In genomic region chr6:97901561-97901960, GRCm38 (mm10) we compare ENCODE assay signal across 14 mouse cellular contexts.
DNase-seq lines count a peak whose midpoint lies in the region; ATAC-seq lines count a peak whose summit lies in the region.
"Had no signal": no experiment of that assay in that cellular context is flagged by ENCODE, and none has a peak within 500 bp of the region (broad histone marks: within the 10 kb centered on the region; RNA-seq: fewer than 3 reads in every experiment).

No protein-coding gene starts in this region.

- 67% methylated on average over 5 of the region's 5 CpGs for WGBS in hindbrain, embryonic 14.5 days
- WGBS in hindbrain, embryonic 13.5 days, result 78% methylated on average over 5 of the region's 5 CpGs

- no peaks in the 10 kb centered on the region for H3K9me3 ChIP-seq in hindbrain, embryonic 14.5 days (ENCODE audit: control insufficient read depth, low read length)
- no peaks in the 10 kb centered on the region for H3K9me3 ChIP-seq in hindbrain, embryonic 13.5 days
- H3K9me3 ChIP-seq: limb, embryonic 10.5 days; midbrain, embryonic 12.5 days had no signal

- no peak for ATAC-seq in hindbrain, embryonic 14.5 days (ENCODE audit: low FRiP score)
- ATAC-seq in hindbrain, embryonic 13.5 days (ENCODE audit: low FRiP score), result no peak
- ATAC-seq: forebrain, postnatal 0 days had no signal

- H3K4me3 ChIP-seq in hindbrain, embryonic 14.5 days (replicated peaks; ENCODE audit: low read length), result no peak overlapping the region
- H3K4me3 ChIP-seq in hindbrain, embryonic 13.5 days, result no peak overlapping the region
- H3K4me3 ChIP-seq: limb, embryonic 10.5 days; midbrain, embryonic 12.5 days had no signal

- H3K9ac ChIP-seq in hindbrain, embryonic 14.5 days, result no peak overlapping the region
- no peak overlapping the region for H3K9ac ChIP-seq in hindbrain, embryonic 13.5 days
- H3K9ac ChIP-seq: forebrain, postnatal 0 days; midbrain, embryonic 12.5 days had no signal

- no peaks in the 10 kb centered on the region for H3K4me1 ChIP-seq in hindbrain, embryonic 14.5 days (replicated peaks; ENCODE audit: control insufficient read depth, insufficient read depth, low read length)
- no peaks in the 10 kb centered on the region for H3K4me1 ChIP-seq in hindbrain, embryonic 13.5 days (replicated peaks)
- H3K4me1 ChIP-seq: midbrain, embryonic 12.5 days had no signal

- H3K27ac ChIP-seq in hindbrain, embryonic 14.5 days, result no peak overlapping the region
- no peak overlapping the region for H3K27ac ChIP-seq in hindbrain, embryonic 13.5 days
- H3K27ac ChIP-seq: limb, embryonic 10.5 days; midbrain, embryonic 12.5 days had no signal

- no peaks in the 10 kb centered on the region for H3K36me3 ChIP-seq in hindbrain, embryonic 14.5 days (replicated peaks; ENCODE audit: control insufficient read depth, insufficient read depth)
- H3K36me3 ChIP-seq in hindbrain, embryonic 13.5 days, result no peaks in the 10 kb centered on the region
- H3K36me3 ChIP-seq: limb, embryonic 10.5 days; midbrain, embryonic 12.5 days had no signal

- DNase-seq in cerebellum, adult 9-11 months, result peak; percentile 21
- DNase-seq in cerebellum, adult 8-10 months, result no peak
- peak; percentile 43 for DNase-seq in hindbrain, embryonic 14.5 days (ENCODE audit: low spot score)
- peak; percentile 32 for DNase-seq in NIH3T3 (ENCODE audit: low read depth)
- peak; percentile 69 to 76 for DNase-seq in adrenal gland, postnatal 36 days
- DNase-seq in embryo, embryonic 10 days (ENCODE audit: low spot score), result no peak
- DNase-seq in spleen, adult 18-20 months, result no peak
- DNase-seq: embryo, embryonic 11 days; forebrain, postnatal 0 days; gastrocnemius, postnatal 14 days; lung, postnatal 4 days had no signal

- H3K27me3 ChIP-seq in hindbrain, embryonic 14.5 days (ENCODE audit: control insufficient read depth, insufficient read depth, low read length), result no peaks in the 10 kb centered on the region
- no peaks in the 10 kb centered on the region for H3K27me3 ChIP-seq in hindbrain, embryonic 13.5 days
- H3K27me3 ChIP-seq: midbrain, embryonic 12.5 days had no signal

- H3K4me2 ChIP-seq in hindbrain, embryonic 14.5 days (replicated peaks), result no peak overlapping the region
- no peak overlapping the region for H3K4me2 ChIP-seq in hindbrain, embryonic 13.5 days
- H3K4me2 ChIP-seq: midbrain, embryonic 12.5 days had no signal

Comparison
In these comparisons a context has a peak if more than half of its experiments do, and no peak if none do; other contexts are left out.
1. DNase-seq: peak in cerebellum, adult 9-11 months (single experiment), hindbrain, embryonic 14.5 days (single experiment), NIH3T3 (single experiment) and adrenal gland, postnatal 36 days (2 of 2); none in cerebellum, adult 8-10 months (single experiment), embryo, embryonic 10 days (single experiment) and spleen, adult 18-20 months (0 of 2).